Mouse (Mus musculus): ENCODE data around the gene Smc1b. TPM values are rescaled to one million over a fixed set of nuclear protein-coding genes. Genes with fewer than 3 reads are reported as not detected.

Gene Smc1b
- 0.18 and 0.31 TPM in 2 replicates for polyA plus RNA-seq (2016; fragmentation: Nextera tagmentation; extraction: Ambion mirVana)

DNA sequence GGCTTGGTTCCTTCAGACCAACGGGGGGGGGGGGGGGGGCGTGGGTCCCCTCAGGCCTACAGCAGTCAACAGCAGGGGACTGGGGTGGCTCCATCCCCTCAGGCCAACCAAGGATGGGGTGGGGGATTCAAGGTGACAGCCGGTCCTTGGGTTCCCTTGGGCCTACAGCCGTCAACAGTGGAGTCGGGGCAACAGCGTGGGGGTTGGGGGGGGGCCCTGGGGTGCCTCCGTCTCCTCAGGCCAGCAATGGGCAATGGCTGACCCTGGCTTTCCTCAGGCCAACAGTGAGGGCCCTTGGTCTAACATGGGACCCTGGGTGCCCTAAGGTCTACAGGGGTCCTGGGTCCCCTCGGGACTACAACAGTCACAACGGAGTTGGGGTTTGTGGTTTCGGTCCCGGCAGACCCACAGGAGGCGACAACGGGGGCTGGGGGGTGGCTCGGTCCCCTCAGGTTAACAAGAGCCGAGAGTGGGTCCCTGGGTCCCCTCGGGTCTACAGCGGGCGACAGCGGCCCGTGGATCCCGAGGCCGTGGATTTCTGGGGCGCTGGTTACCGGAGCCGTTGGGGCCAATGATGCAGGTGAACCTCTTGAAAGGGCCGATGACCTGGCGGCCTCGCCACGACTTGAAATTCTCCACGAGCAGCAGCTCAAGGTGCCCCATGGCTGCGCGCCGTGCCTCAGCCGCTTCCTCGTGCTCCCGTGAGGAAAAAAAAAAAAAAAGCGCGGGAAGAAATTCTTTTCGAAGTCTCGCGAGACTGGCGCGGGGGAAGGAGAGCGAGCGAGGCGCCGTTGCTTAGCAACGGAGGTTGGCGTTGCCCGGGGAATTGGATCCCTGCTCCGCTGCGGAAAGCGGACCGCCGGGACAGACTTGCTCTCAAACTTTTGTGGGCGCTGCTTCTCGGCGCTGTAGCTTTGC, at the start of gene Smc1b, which contains the start of gene Ribc2:
Gene Smc1b (minus strand): TSS at position 690 of the 918 bp plus-strand sequence.
Gene Ribc2 (plus strand): TSS at position 804 of the 918 bp plus-strand sequence.
- no peak within 1 kb of the TSS for H3K9ac ChIP-seq

DNA sequence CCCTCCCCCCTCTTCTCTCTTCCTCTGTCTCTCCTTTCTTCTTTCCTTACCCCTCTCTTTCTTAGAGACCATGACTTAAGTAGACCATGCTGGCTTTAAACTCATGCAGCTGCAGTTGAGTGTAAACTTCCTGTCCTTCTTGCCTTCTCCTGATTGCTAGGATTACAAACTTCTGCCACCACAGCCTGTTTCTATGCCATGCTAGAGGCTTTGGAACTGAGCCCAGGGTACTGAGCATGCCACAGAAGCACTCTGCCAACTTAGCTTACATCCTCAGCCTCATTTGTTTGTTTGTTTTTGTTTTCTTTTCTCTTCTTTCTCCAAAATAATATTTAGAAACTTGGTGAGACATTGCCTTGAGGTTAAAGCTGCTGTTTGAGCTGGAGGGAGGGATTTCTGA, 48.6 kb upstream of the Smc1b start:
- Histone ChIP-seq H3K27me3 (replicated peaks) (no peaks in the 10 kb centered on the region), H3K36me3 (no peaks in the 10 kb centered on the region), H3K9me3 (replicated peaks) (no peaks in the 10 kb centered on the region), H3K9ac (no peak overlapping the region), H3K27ac (no peak overlapping the region), H3K4me2 (no peak overlapping the region), H3K4me3 (no peak overlapping the region), H3K4me1 (no peaks in the 10 kb centered on the region)
- ATAC-seq = no peak

More for the DNA sequence above, at the start of gene Smc1b, which contains the start of gene Ribc2:
- peaks cover 29% of the 10 kb centered on the region for H3K27me3 ChIP-seq (replicated peaks)
- H3K4me3 ChIP-seq = no peak within 1 kb of the TSS; the same call in 1 of the 2 replicates
- no peaks in the 10 kb centered on the region for H3K4me1 ChIP-seq
- no peak for ATAC-seq
- WGBS (ENCODE audit: insufficient replicate concordance) = 29% methylated on average over 56 of the region's 58 CpGs
- H3K36me3 ChIP-seq = no peaks in the 10 kb centered on the region
- no peaks in the 10 kb centered on the region for H3K9me3 ChIP-seq (replicated peaks)
- H3K4me2 ChIP-seq = peak within 1 kb of the TSS; percentile 41
- H3K27ac ChIP-seq = no peak within 1 kb of the TSS

DNA sequence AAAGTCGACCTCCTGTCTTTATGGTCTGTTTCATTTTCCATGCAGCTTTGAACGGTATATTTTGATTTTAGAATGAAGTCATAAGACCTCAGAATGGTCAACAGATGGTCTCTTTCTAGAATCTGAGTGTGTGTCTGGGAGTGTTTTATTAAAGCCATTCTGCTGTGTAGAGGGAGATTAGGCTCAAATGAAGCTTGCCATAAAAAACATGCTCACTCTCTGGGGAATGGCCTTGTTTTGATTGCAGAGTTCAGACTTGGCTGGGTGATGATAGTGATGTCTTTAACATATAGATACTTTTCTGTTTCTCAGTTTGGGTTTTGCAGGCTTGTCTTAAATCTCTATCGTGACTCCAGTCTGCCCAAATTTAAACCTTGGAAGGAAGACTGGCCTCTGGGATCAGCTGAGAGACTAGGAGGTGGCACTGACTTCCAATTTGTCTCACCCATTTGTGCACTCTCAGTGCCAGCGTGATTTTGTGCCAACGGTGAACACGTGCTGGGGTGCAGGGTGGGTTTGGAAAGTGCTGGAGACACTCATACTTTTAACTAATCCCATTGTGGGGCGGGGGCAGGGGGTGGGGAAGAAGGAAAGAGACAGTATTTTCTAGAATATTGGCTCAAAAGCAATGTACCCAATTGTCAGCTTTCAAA, 47.9 kb upstream of the Smc1b start:
- WGBS (ENCODE audit: insufficient replicate concordance) = 58% methylated on average over 7 of the region's 7 CpGs
- no peaks in the 10 kb centered on the region for H3K27me3 ChIP-seq (replicated peaks)
- no peaks in the 10 kb centered on the region for H3K36me3 ChIP-seq
- H3K4me3 ChIP-seq = no peak overlapping the region
- no peaks in the 10 kb centered on the region for H3K9me3 ChIP-seq (replicated peaks)
- H3K9ac ChIP-seq = no peak overlapping the region
- no peaks in the 10 kb centered on the region for H3K4me1 ChIP-seq
- no peak overlapping the region for H3K4me2 ChIP-seq
- ATAC-seq = no peak
- H3K27ac ChIP-seq = no peak overlapping the region

DNA sequence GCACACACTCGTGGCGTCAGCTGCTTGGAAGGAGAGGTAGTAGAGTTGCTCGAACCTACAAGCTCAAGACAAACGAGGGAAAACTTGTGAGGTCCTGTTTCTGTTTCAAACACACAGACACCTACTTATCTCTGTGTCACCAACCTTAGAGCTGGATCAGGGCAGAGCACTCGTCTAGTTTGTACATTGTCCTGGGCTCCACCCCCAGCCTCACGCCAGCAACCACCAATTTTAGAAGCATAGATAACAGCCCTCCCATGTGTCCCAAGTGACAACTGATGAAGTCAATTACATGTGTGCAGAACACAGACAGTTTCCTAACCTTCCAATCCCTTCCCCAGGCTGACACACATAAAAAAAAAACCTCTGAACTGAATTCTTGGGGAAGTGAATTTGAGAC, 46.4 kb upstream of the Smc1b start:
- Histone ChIP-seq H3K27me3 (replicated peaks) (no peaks in the 10 kb centered on the region), H3K4me3 (no peak overlapping the region), H3K4me2 (no peak overlapping the region), H3K9me3 (replicated peaks) (no peaks in the 10 kb centered on the region), H3K36me3 (no peaks in the 10 kb centered on the region), H3K9ac (no peak overlapping the region), H3K4me1 (no peaks in the 10 kb centered on the region), H3K27ac (no peak overlapping the region)
- 29% methylated on average over 6 of the region's 6 CpGs for WGBS (ENCODE audit: insufficient replicate concordance)
- no peak for ATAC-seq

DNA sequence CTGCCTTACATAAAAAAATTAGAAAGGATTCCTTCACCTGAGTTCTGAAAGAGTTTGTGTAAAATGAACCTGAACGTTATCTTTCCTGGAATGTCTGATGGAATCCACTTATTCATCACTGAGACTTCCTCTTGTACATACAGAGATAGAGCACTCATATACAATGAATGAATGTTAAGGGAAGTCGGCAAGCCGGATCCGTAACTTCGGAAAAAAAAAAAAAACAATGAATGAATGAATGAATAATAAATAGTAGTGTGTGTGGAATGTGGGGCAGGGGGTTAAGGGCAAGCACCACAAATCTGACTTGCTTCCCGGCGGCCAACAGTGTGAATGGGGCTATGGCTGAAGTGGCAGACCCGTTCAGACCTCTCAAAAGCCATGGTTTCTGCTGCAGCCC, 45.8 kb upstream of the Smc1b start:
- Histone ChIP-seq H3K27me3 (replicated peaks) (no peaks in the 10 kb centered on the region), H3K4me2 (no peak overlapping the region), H3K9ac (no peak overlapping the region), H3K9me3 (replicated peaks) (no peaks in the 10 kb centered on the region), H3K27ac (no peak overlapping the region), H3K36me3 (no peaks in the 10 kb centered on the region), H3K4me1 (no peaks in the 10 kb centered on the region), H3K4me3 (no peak overlapping the region)
- no peak for ATAC-seq
- WGBS (ENCODE audit: insufficient replicate concordance) = 60% methylated on average over 8 of the region's 8 CpGs

DNA sequence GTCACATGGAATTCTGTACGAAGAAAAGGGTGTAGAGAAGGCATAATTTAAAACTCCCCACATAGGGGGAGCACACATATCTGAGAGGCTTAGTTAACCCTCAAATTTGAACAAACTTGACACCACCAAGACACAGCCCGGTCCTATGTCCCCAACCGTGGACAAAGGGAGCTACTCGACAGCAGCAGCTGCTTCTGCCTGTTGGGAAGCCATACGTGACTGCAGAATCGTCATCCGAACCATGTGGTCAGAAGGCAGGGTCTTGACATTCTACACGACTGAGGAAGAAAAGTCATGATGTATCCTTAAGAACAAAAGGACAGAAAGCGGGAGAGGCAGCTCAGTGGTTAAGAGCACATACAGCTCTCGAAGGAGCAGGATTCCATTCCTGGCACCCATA, 42.3 kb upstream of the Smc1b start:
- WGBS (ENCODE audit: insufficient replicate concordance) = 63% methylated on average over 10 of the region's 10 CpGs
- H3K36me3 ChIP-seq = no peaks in the 10 kb centered on the region
- ATAC-seq = no peak
- H3K4me1 ChIP-seq = no peaks in the 10 kb centered on the region
- H3K27me3 ChIP-seq (replicated peaks) = no peaks in the 10 kb centered on the region
- no peaks in the 10 kb centered on the region for H3K9me3 ChIP-seq (replicated peaks)
- no peak overlapping the region for H3K9ac ChIP-seq
- no peak overlapping the region for H3K4me3 ChIP-seq
- H3K4me2 ChIP-seq = no peak overlapping the region
- no peak overlapping the region for H3K27ac ChIP-seq

DNA sequence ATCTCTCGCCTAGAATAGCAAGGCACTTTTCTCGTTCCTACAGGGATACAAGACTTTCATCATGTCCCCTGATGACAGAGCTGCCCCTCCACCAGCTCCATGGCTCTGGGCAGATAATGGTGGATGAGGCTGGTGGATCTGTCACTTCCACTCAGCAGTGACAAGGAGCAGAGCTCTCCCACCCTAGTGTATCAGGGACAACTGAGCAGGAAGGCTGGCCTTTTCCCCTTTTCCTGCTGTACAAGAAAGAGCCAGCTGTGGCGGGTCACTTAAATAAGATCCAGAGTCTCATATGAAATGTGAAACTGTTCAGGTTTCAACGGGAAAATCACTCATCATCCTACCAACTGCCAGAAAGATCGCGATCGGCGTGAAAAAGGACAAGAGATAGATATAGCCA, 41.7 kb upstream of the Smc1b start:
- no peaks in the 10 kb centered on the region for H3K27me3 ChIP-seq (replicated peaks)
- no peaks in the 10 kb centered on the region for H3K9me3 ChIP-seq (replicated peaks)
- H3K9ac ChIP-seq = no peak overlapping the region
- WGBS (ENCODE audit: insufficient replicate concordance) = 65% methylated on average over 8 of the region's 8 CpGs
- no peak overlapping the region for H3K4me3 ChIP-seq
- ATAC-seq = no peak
- no peaks in the 10 kb centered on the region for H3K36me3 ChIP-seq
- no peaks in the 10 kb centered on the region for H3K4me1 ChIP-seq
- no peak overlapping the region for H3K4me2 ChIP-seq
- H3K27ac ChIP-seq = no peak overlapping the region

DNA sequence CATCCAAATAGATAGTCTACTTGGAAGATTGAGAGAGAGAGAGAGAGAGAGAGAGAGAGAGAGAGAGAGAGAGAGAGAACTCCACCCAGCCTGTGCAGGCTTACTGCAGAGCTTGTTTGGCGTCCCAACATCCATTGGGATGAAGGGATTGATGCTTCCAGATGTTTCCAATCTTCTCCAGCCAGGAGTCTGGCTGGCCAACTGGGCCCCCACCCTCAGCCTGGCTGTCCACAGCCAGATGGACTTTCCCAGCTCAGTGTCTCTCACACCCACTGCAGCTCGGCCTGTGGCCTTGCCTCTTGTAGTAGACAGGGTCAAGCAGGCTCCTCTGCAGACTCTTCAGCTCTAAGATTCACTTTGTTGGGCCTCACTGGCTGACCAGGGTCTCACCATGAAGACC, 40.3 kb upstream of the Smc1b start:
- no peak overlapping the region for H3K4me3 ChIP-seq
- no peak overlapping the region for H3K9ac ChIP-seq
- ATAC-seq = no peak
- no peak overlapping the region for H3K27ac ChIP-seq
- no peak overlapping the region for H3K4me2 ChIP-seq
- no peaks in the 10 kb centered on the region for H3K27me3 ChIP-seq (replicated peaks)
- H3K9me3 ChIP-seq (replicated peaks) = no peaks in the 10 kb centered on the region
- no peaks in the 10 kb centered on the region for H3K36me3 ChIP-seq
- no peaks in the 10 kb centered on the region for H3K4me1 ChIP-seq
- 54% methylated on average over 2 of the region's 2 CpGs for WGBS (ENCODE audit: insufficient replicate concordance)

DNA sequence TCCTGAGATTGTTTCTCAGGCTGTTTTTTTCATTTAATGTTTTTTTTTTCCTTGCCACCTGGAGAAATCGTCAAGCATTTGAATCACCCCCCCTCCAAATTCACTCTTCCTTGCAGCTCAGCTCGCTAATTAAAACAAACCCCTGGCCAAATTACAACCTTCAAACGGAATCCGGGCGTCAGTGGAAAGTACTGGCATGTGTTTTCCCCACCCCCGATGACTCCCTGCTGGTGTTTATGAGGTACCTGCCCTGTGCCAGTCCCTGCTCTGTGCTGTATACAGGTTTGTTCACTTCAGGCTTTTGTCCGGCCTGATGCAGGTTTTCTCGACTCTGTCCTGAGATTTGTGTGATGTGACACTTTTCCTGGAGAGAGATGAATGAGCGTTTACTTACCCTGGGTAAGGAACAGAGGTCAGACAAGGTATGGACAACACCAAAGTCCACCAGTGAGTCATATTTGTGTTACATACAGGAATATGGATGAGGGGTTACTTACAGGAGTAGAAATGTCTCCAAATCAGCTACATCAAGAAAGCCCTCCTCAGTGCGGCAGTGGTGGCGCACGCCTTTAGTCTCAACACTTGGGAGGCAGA, 35.4 kb upstream of the Smc1b start:
- H3K9ac ChIP-seq = no peak overlapping the region
- 63% methylated on average over 12 of the region's 12 CpGs for WGBS (ENCODE audit: insufficient replicate concordance)
- no peaks in the 10 kb centered on the region for H3K27me3 ChIP-seq (replicated peaks)
- H3K36me3 ChIP-seq = no peaks in the 10 kb centered on the region
- no peak overlapping the region for H3K4me3 ChIP-seq
- no peak for ATAC-seq
- no peak overlapping the region for H3K4me2 ChIP-seq
- H3K27ac ChIP-seq = no peak overlapping the region
- H3K9me3 ChIP-seq (replicated peaks) = no peaks in the 10 kb centered on the region
- no peaks in the 10 kb centered on the region for H3K4me1 ChIP-seq

DNA sequence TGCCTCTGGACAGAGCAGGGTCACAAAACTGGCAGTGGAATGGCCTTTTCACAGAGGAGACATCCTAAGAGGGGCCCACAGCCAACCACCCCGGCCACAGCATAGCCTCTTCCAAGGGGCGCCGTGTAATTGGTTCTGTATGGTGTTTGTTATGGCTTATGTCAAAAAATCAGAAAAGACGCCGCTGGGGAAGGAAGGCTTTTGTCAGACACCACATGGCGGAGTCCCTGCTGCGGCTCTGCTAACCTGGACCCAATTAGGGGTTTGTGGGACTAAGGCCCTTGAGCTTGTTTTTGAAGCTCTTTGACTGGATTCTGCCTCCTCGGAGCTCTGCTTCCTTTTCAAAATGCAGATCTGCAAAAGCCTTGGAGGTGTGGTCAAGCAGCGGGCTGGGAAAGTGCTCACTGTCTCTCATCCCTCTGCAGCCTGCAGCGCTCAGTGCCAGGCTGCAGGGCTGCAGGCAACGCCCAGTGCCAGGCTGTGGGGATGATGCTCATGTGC, 34.7 kb upstream of the Smc1b start:
- no peak overlapping the region for H3K4me3 ChIP-seq
- H3K36me3 ChIP-seq = no peaks in the 10 kb centered on the region
- 41% methylated on average over 11 of the region's 11 CpGs for whole genome bisulfite sequencing (ENCODE audit: insufficient replicate concordance)
- H3K4me2 ChIP-seq = no peak overlapping the region
- H3K27ac ChIP-seq = no peak overlapping the region
- no peak overlapping the region for H3K9ac ChIP-seq
- H3K9me3 ChIP-seq (replicated peaks) = no peaks in the 10 kb centered on the region
- no peak for ATAC-seq
- no peaks in the 10 kb centered on the region for H3K4me1 ChIP-seq
- no peaks in the 10 kb centered on the region for H3K27me3 ChIP-seq (replicated peaks)

DNA sequence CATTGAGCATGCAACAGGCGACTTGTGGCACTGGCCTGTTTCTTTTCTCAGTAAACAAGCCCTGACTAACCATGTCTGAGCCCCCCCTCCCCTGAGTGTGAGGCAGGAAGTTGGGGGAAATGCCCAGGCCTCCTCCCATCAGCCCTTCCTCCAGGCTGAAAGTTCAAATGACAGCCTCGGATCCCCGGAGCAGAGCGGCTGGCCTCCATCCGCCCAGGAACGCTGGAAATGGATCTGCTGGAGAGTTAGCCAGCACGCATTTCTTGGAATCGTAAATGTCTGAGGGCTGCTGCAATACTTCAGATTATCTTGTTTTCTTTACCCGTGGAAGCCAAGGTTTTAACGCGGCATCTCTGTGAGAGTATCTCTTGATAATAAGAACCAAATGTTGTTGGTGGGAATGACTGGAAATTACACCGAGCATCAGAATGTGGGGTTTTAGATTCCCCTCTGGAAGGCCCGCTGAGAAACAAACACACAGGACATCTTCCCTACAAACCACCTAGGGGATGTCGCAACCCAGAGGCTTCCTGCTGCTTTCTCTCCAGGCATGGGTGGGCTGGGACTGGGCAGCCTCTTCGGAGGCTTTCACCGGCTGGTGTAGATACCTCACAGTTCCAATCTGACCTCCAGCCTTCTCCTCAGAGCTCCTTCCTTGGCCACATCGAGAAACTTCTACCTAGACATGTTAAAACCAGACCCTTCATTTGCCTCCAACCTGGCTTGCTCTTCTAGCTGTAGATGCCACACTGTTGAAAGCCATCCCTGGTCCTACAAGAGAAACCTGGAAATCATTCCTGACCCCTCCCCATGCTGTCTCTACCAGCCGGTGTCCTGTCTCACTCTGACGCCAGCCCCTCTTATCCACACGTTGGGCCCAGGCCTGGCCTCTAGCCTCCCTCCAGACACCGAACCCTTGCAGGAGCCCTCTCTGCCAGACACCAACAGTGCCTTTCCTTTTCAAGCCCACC, 31.2 kb upstream of the Smc1b start:
- H3K4me3 ChIP-seq = no peak overlapping the region
- WGBS (ENCODE audit: insufficient replicate concordance) = 36% methylated on average over 21 of the region's 21 CpGs
- H3K27me3 ChIP-seq (replicated peaks) = no peaks in the 10 kb centered on the region
- ATAC-seq = no peak
- no peaks in the 10 kb centered on the region for H3K4me1 ChIP-seq
- H3K36me3 ChIP-seq = no peaks in the 10 kb centered on the region
- H3K27ac ChIP-seq = no peak overlapping the region
- no peak overlapping the region for H3K4me2 ChIP-seq
- H3K9ac ChIP-seq = no peak overlapping the region
- H3K9me3 ChIP-seq (replicated peaks) = no peaks in the 10 kb centered on the region
